Mouse (Mus musculus): ENCODE results near the gene Epm2a. TPM values are rescaled to one million over a fixed set of nuclear protein-coding genes. Genes with fewer than 3 reads are reported as not detected.

The Epm2a gene
- total RNA-seq, 4 experiments from 2014 or later, result 38.7 to 42.8 (median 40.1) TPM

GRCm38 (mm10) chr10:11420071-11420470 is 76.9 kb downstream of the Epm2a start:
- DNase-seq (ENCODE audit: low spot score in 2 of 2), result no peak

- no peak for DNase-seq (ENCODE audit: low spot score in 2 of 2)
These were observed 86.0 kb downstream of the Epm2a start for GRCm38 (mm10) chr10:11429059-11429812.

DNA sequence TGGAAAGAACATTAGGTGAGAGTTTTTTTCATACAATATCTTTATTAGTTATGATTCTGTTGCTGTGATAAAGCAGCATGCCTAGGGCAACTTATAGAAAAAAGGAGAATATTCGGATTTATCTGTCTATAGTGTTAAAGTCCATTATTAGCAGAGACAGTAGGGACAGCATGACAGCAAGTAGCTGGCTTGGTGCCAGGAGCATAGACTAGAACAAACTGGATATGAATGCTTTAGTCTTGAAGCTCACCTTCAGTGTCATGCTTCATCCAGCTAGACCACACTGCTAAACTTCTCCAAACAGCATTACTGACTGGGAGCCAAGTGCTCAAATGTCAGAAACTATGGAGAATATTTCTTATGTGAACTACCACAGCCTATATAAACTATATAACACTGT is 93.8 kb downstream of the Epm2a start:
- no peak for DNase-seq (ENCODE audit: low spot score in 2 of 2)

DNA sequence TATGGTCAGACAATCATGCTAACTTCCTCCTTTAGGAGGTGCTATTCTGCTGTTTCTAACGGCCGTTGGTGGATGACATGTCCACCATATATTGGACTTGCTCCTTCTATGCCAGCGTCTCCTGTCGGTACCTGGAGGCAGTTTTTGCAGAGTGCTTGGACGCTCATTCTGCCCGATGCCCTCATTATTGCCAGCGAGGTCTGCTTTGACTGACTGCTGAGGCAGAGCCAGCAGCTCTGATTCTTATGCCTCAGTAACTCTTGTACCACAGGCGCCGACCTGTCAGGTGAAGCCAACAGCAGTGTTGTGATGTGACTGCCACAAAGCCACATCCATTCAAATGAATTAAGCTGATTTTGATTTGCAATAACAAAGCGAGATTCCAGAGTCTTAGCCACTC is 95.3 kb downstream of the Epm2a start:
- no peak for DNase-seq (ENCODE audit: low spot score in 2 of 2)

DNA sequence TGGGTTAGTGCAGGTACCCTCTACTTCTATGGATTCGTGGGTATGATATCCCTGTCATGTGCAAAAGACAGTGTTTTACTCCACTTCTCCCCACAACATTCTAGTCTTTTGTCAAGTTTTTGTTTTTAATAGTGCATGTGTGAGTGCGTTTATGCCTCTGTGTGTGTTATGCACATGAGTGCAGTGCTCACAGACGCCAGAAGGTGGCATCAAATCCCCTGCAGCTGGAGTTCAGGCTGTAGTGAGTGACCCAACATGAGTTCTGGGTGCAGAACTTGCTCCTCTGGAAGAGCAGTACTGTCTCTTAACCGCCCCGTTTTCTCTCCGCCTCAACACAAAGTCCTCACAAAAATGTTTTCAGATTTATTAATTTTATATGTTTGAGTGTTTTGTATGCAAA is 96.1 kb downstream of the Epm2a start:
- DNase-seq (ENCODE audit: low spot score in 2 of 2), result no peak

- peak; percentile 70 to 71 for DNase-seq (ENCODE audit: low spot score in 2 of 2)
These were observed 106.5 kb downstream of the Epm2a start for GRCm38 (mm10) chr10:11449556-11450305.

DNA sequence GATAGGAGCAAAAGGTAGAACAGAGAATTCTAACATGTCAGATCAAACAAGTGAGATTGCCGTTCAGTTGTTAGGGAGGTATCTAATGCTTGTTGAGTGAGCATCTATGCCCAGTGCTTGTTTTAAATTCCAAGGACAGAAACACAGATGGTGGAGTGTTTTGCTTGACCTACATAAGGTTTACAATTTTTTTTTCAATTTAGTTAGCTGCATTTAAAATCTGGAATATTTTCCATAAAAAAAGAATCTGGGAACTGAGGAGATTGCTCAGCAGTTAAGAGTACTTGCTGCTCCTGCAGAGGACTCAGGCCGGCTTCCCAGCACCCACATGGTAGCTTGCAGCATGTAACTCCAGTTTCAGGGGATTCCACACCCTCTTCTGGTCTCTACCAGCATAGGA is 109.3 kb downstream of the Epm2a start:
- no peak for DNase-seq (ENCODE audit: low spot score in 2 of 2)

DNA sequence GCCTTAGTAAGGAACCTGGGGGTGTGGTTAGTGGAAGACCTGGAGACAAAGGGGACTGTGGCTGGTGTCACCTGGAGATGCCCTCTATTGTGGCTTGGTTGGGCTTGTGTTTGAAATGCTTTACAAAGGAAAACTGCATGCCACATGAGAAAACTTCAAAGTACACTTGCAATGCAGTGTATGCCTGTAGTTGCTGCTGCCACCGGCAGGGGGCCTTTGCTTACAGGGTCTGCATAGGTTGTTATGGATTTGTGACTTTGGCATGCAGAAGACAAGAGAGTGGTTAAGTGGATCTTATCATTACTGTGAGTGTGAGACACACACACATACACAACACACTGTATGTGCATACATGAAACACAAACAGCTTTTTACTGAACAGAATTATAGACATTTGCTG is 114.2 kb downstream of the Epm2a start:
- DNase-seq (ENCODE audit: low spot score in 2 of 2), result no peak

DNA sequence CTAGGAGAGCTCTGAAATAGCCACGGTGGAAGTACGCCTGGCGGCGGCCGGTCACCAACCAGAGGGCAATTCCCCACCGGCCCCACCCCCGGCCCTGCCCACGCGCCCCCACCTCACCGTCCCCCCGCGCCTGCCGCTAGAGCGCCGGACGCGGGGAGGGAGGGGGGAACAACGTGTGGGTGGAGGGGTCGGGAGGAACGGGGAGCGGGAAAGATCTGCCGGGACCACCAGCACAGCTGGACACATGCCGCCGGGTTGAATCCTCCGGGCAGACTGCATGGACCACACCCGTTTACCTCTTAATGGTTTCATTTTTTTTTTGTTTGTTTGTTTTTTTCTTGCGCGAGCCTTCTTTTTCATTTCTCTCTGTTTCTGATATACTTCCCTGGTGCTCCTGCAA is 148.8 kb downstream of the Epm2a start:
- DNase-seq (ENCODE audit: low spot score in 2 of 2), result no peak

Other genes starting within 250 kb of the Epm2a start
- 10 to 100 TPM; 33.4 to 42.3 (median 35.9) TPM for gene Shprh, start 194.0 kb upstream of the Epm2a start, total RNA-seq (2022)
- gene Fbxo30, start 62.1 kb upstream of the Epm2a start, total RNA-seq (2022), result 10 to 100 TPM; 11.0 to 14.1 (median 12.2) TPM